Mouse (Mus musculus) embryonic fibroblast, embryonic 13.5 days (primary cell): ENCODE measurements around the gene Tstd1.

Source experiments
- CTCF ChIP-seq: IDR thresholded peaks from 2 replicates; pipeline ENCODE4 v1.5.1; 2011; ENCODE audit warnings: mild to moderate bottlenecking, control low read depth, low read length, moderate library complexity, borderline replicate concordance; ENCODE audit not compliant: insufficient read depth
- POLR2A ChIP-seq: IDR thresholded peaks from 2 replicates; pipeline ENCODE4 v1.6.1; 2011; ENCODE audit warnings: low read depth, mild to moderate bottlenecking, control low read depth, low read length, moderate library complexity

- no peak for TF ChIP-seq CTCF
- no peak for TF ChIP-seq POLR2A
Observed at GRCm38 (mm10) chr1:171463133-171463532, 44.5 kb downstream of the Tstd1 start.
